Comparison of ENCODE assay signal across 8 mouse cellular contexts in the genomic region with DNA sequence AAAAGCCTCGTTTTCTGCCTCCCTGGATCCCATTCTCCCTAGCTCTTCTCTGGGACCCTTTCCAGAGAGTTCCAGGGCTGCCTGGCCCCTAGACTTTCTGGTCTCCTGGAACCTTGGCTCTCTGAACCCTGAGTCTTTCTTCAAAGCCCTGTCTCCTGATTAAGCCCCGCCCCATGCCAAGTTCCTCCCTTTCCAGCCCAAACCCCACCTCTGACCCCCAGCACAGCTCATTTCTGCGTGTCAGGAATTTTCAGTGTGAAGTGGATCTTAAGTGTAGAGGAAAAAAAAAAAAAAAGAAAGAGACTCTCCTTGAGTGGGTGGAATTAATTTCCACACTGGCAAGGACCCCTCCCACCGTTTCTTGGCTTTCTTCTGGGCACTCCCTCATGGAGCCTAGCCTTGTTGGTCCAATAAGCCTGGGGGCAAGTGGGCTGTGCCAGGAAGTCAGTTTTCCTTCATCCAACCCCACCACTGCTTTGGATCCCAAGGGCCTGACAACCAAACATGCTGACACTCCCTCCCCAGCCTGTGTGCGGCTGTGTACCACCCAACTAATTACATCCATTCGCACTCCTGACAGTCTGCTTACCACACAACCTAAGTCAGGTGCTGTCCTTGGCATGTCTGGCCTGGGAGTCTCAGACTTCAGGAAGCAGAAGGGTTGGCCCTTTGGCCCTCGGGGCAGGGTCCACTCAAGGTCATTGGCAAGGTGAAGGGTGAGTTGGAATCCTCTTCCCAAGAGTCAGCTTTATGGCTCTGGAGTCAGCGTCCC. TPM values are rescaled to one million over a fixed set of nuclear protein-coding genes. Genes with fewer than 3 reads are reported as not detected.
DNase-seq lines count a peak whose midpoint lies in the region; TF ChIP-seq lines count a peak whose summit lies in the region.

A gene (minus strand): TSS at position 113 of the 772 bp plus-strand sequence.

- no peaks in the 10 kb centered on the region for H3K9me3 ChIP-seq in heart, embryonic 10.5 days

- peaks cover 57% of the 10 kb centered on the region for H3K4me1 ChIP-seq in heart, embryonic 10.5 days
- peaks cover 52% of the 10 kb centered on the region for H3K4me1 ChIP-seq in olfactory bulb, adult 2 months (ENCODE audit: control insufficient read depth, insufficient read depth, low read length)

- DNase-seq in heart, embryonic 10.5 days (ENCODE audit: low spot score): no peak
- DNase-seq in heart, postnatal 25 days (ENCODE audit: low spot score): no peak
- DNase-seq in urinary bladder, adult 2 months (ENCODE audit: low spot score): no peak
- no peak for DNase-seq in urinary bladder, postnatal 4 days (ENCODE audit: low spot score in 2 of 2)
- DNase-seq in left cerebral cortex, postnatal 10 days (ENCODE audit: extremely low spot score in 1 of 2, low spot score in 2 of 2): peak in 1 of 2 experiments; percentile 60
- DNase-seq in ovary, postnatal 10 days (ENCODE audit: low spot score): no peak
- DNase-seq in urinary bladder, adult 18-20 months (ENCODE audit: low spot score in 2 of 2): no peak

- WGBS in heart, embryonic 10.5 days: 68% methylated on average over 8 of the region's 8 CpGs
- WGBS in olfactory bulb, adult 2 months: 54% methylated on average over 8 of the region's 8 CpGs

- peaks cover 42% of the 10 kb centered on the region for H3K27me3 ChIP-seq in heart, embryonic 10.5 days (ENCODE audit: insufficient read depth, poor library complexity, severe bottlenecking)

- intact Hi-C loops in heart, postnatal 25 days (cut with DNase I): no loop called here
- intact Hi-C loops in left cerebral cortex, postnatal 10 days (cut with DNase I): no loop called here

- no peak for TF ChIP-seq CTCF in olfactory bulb, adult 2 months (IDR thresholded peaks at IDR 0.05; ENCODE audit: insufficient read depth, low read depth, low read length)

- peak within 1 kb of the TSS; percentile 66 for H3K4me3 ChIP-seq in heart, embryonic 10.5 days
- 0 out of 2 replicates have a peak within 1 kb of the TSS, but pooled peaks have one; percentile 59 for H3K4me3 ChIP-seq in olfactory bulb, adult 2 months (ENCODE audit: insufficient read depth, low read depth, low read length)

- H3K36me3 ChIP-seq in heart, embryonic 10.5 days: peaks cover 33% of the 10 kb centered on the region

- peak within 1 kb of the TSS; percentile 76 for H3K27ac ChIP-seq in heart, embryonic 10.5 days
- H3K27ac ChIP-seq in olfactory bulb, adult 2 months (ENCODE audit: insufficient read depth, low read depth, low read length): peak within 1 kb of the TSS; percentile 29; the same call in 1 of the 2 replicates

- no peak for TF ChIP-seq POLR2A in olfactory bulb, adult 2 months (IDR thresholded peaks at IDR 0.05; ENCODE audit: insufficient read depth, low read depth, low read length)

RNA-seq across cellular contexts. Expression of the gene that starts here (rescaled TPM):
- polyA plus RNA-seq in heart, embryonic 10.5 days (2016; fragmentation: Nextera tagmentation; extraction: Ambion mirVana): 7.7 and 12.5 TPM in 2 replicates
- 1 to 10 TPM; 1.8 to 2.0 TPM for total RNA-seq in heart, postnatal 25 days (2021)
- 35.2 and 36.2 TPM in 2 replicates for polyA plus RNA-seq in urinary bladder, adult 2 months (2012; rRNA removed)
- 10 to 100 TPM; 15.3 to 15.8 TPM for total RNA-seq in left cerebral cortex, postnatal 10 days (2021)
- polyA plus RNA-seq in olfactory bulb, adult 2 months (2012; ENCODE audit: insufficient read depth, insufficient read length, low replicate concordance, missing spikeins): not detected in 2 replicates

Comparison
In these comparisons a context has a peak if more than half of its experiments do, and no peak if none do; other contexts are left out.
1. RNA of the gene that starts here (total RNA-seq): 15.3 to 15.8 TPM in left cerebral cortex, postnatal 10 days; 1.8 to 2.0 TPM in heart, postnatal 25 days; every median in the first group is over 4 times any median in the second.